Mouse (Mus musculus) hindbrain, embryonic 15.5 days (tissue): Measurements from ENCODE around the gene Adam22. TPM values are rescaled to one million over a fixed set of nuclear protein-coding genes. Genes with fewer than 3 reads are reported as not detected.
A peak's percentile ranks its signal among the peaks of the same experiment; 100 is the strongest.
"Not testable (repeated sequence)": the region's sequence is repeated elsewhere in the genome, so short reads cannot be mapped to it uniquely, and the experiment has no call there.

Experiments used
- ATAC-seq: fragments of 200-750 bp; cut with Nextera tagmentation; 2 replicates; pipeline ENCODE4 v1.8.0; 2017; ENCODE audit warnings: low read depth, moderate number of reproducible peaks, moderate TSS enrichment; ENCODE audit not compliant: low FRiP score
- H3K27ac ChIP-seq: fragments of 300-500 bp; sonication (generic); replicated peaks from 2 replicates; pipeline ENCODE4 v1.5.1; 2015; ENCODE audit warnings: mild to moderate bottlenecking, inconsistent platforms
- H3K27me3 ChIP-seq: fragments of 300-500 bp; sonication (generic); 2 replicates; pipeline ENCODE4 v1.6.1; 2015; ENCODE audit warnings: control low read depth, inconsistent platforms
- H3K36me3 ChIP-seq: fragments of 300-500 bp; sonication (generic); 2 replicates; pipeline ENCODE4 v1.6.1; 2015; ENCODE audit warnings: control low read depth, inconsistent platforms
- H3K4me1 ChIP-seq: fragments of 300-500 bp; sonication (generic); replicated peaks from 2 replicates; pipeline ENCODE4 v1.6.1; 2015; ENCODE audit warnings: control low read depth, inconsistent platforms
- H3K4me2 ChIP-seq: fragments of 300-500 bp; sonication (generic); 2 replicates; pipeline ENCODE4 v1.6.1; 2015; ENCODE audit warnings: moderate library complexity, mild to moderate bottlenecking, inconsistent platforms
- H3K4me3 ChIP-seq: fragments of 300-500 bp; sonication (generic); 2 replicates; pipeline ENCODE4 v1.5.1; 2015; ENCODE audit warnings: mild to moderate bottlenecking, inconsistent platforms
- H3K9ac ChIP-seq: fragments of 300-500 bp; sonication (generic); 2 replicates; pipeline ENCODE4 v1.6.1; 2015; ENCODE audit warnings: inconsistent platforms
- H3K9me3 ChIP-seq: fragments of 300-500 bp; sonication (generic); 2 replicates; pipeline ENCODE4 v1.6.1; 2016; ENCODE audit warnings: control low read depth, inconsistent platforms
- WGBS: fragments of 180-500 bp; shearing (Covaris S2); methylation state at CpG from one replicate; pipeline ENCODE4 v1.1.7; 2015; 5-methylcytosine and 5-hydroxymethylcytosine counted together
- polyA plus RNA-seq: library from polyadenylated mRNA; unstranded; fragments of >200 nt; fragmentation: Nextera tagmentation; extraction: Ambion mirVana; gene quantifications from 2 replicates; pipeline ENCODE4 v1.2.1, GENCODE M21; 2015

The Adam22 gene
- polyA plus RNA-seq, 1 experiment from 2014 or later = 41.9 TPM

- 82% methylated on average over 1 of the region's 1 CpGs for WGBS
- no peak for ATAC-seq
- no peak overlapping the region for H3K27ac ChIP-seq
Observed at GRCm38 (mm10) chr5:8227073-8227472, 140.9 kb downstream of the Adam22 start.

DNA sequence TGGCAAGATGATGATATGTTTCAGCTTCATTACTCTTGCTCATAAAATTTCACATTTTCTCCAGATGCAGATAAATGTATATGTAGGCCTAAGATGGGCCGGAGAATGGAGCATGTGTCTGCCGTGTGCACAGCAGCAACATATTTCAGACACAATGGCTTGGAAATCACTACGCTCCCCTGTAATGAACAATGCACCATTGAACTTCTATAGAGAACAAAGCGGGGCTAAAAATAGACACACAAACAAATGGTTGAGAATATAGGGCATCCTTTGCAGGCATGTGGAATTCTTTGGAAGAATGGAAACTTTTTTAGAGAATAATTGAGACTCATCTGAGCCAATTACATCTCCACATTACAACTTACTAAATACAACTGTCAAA, 143.6 kb downstream of the Adam22 start:
- no peaks in the 10 kb centered on the region for H3K27me3 ChIP-seq
- no peak overlapping the region for H3K4me2 ChIP-seq
- H3K27ac ChIP-seq = no peak overlapping the region; the same call in 1 of the 2 replicates
- no peaks in the 10 kb centered on the region for H3K36me3 ChIP-seq
- no peak overlapping the region for H3K4me3 ChIP-seq
- ATAC-seq = peak; percentile 73
- no peaks in the 10 kb centered on the region for H3K4me1 ChIP-seq
- WGBS = 48% methylated on average over 4 of the region's 4 CpGs
- no peaks in the 10 kb centered on the region for H3K9me3 ChIP-seq
- no peak overlapping the region for H3K9ac ChIP-seq

More at GRCm38 (mm10) chr5:8227073-8227472, 140.9 kb downstream of the Adam22 start:
- Histone ChIP-seq H3K9ac (no peak overlapping the region), H3K9me3 (no peaks in the 10 kb centered on the region), H3K27me3 (no peaks in the 10 kb centered on the region), H3K4me1 (no peaks in the 10 kb centered on the region), H3K4me3 (no peak overlapping the region), H3K4me2 (no peak overlapping the region), H3K36me3 (no peaks in the 10 kb centered on the region)

GRCm38 (mm10) chr5:8223597-8224320, 144.2 kb downstream of the Adam22 start:
- Histone ChIP-seq H3K4me2 (no peak overlapping the region), H3K4me3 (no peak overlapping the region), H3K27me3 (no peaks in the 10 kb centered on the region), H3K9ac (no peak overlapping the region), H3K27ac (peak overlapping the region; percentile 43; the same call in 1 of the 2 replicates), H3K4me1 (no peaks in the 10 kb centered on the region), H3K36me3 (no peaks in the 10 kb centered on the region), H3K9me3 (no peaks in the 10 kb centered on the region)
- WGBS = 66% methylated on average over 8 of the region's 8 CpGs
- peak; percentile 65 for ATAC-seq

GRCm38 (mm10) chr5:8221630-8222029, 146.3 kb downstream of the Adam22 start:
- Histone ChIP-seq H3K27ac (no peak overlapping the region), H3K9me3 (no peaks in the 10 kb centered on the region), H3K27me3 (no peaks in the 10 kb centered on the region), H3K4me3 (no peak overlapping the region), H3K36me3 (no peaks in the 10 kb centered on the region), H3K4me1 (no peaks in the 10 kb centered on the region), H3K4me2 (no peak overlapping the region), H3K9ac (no peak overlapping the region)
- ATAC-seq = no peak
- 87% methylated on average over 5 of the region's 5 CpGs for WGBS

DNA sequence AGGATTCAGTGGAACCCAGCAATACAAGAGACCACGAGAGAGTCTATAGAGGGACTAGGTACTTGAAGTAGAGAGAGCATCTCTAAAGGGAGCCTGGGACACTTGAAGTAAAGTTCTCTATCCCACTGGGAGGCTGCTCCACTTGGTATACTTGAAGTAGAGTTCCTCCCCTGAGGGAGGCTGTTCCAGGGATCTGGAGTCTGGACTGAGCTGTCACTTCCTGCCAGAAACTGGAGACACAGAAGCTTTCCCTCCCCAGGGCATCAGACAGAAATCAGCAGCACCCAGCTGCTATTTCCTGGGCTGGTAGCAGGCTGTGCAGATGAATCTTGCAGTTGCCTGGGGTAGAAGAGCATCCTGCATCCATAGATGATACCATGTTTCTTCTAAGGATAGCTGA, 152.1 kb downstream of the Adam22 start:
- whole genome bisulfite sequencing = 94% methylated on average over 1 of the region's 1 CpGs
- ATAC-seq = no peak
- Histone ChIP-seq H3K9ac (no peak overlapping the region), H3K36me3 (no peaks in the 10 kb centered on the region), H3K9me3 (no peaks in the 10 kb centered on the region), H3K4me3 (no peak overlapping the region), H3K27me3 (no peaks in the 10 kb centered on the region), H3K4me1 (no peaks in the 10 kb centered on the region), H3K27ac (no peak overlapping the region), H3K4me2 (no peak overlapping the region)

DNA sequence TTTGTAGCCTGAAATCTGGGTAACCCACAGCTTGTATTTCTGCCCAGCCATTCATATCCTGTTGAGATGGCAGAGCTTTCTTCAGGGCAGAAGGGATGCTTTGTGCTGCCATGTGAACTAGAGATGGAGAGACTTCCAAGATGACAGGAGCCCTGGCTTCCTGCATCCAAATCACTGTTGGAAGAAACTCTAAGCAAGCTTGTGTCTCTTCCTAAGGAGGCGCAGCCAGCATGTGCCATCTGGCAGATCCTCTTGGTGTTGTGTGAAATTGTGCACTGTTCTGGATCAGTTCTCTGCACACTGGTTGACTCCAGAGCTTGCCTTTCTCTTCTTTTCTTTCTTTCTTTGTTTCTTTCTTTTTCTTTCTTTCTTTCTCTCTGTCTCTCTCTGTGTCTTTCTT, 183.0 kb downstream of the Adam22 start:
- WGBS = 94% methylated on average over 1 of the region's 1 CpGs
- H3K4me3 ChIP-seq, H3K9me3 ChIP-seq, H3K27me3 ChIP-seq, ATAC-seq, H3K9ac ChIP-seq, H3K27ac ChIP-seq, H3K4me1 ChIP-seq, H3K36me3 ChIP-seq, H3K4me2 ChIP-seq: not testable (repeated sequence)

DNA sequence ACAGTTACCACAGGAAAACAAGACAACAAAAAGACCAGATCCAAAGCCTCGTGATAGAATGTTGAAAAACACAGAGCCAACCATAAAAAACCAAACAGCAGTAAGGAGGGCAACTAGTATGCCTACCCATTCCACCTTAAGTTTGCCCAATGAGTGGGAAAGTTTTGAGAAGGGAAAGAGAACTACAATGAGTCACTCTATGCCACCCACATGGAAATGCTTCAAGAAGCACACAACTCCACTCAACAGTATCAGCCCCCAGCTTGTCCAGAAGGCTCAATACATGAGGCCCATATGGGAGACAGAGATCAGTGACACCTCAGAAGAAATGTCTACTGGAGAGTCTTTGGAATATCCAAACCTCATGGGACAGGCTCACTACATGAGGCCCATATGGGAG, 187.3 kb downstream of the Adam22 start:
- no peak overlapping the region for H3K9ac ChIP-seq
- no peak for ATAC-seq
- H3K4me3 ChIP-seq = no peak overlapping the region
- WGBS = 83% methylated on average over 1 of the region's 1 CpGs
- H3K4me1 ChIP-seq = no peaks in the 10 kb centered on the region
- no peak overlapping the region for H3K4me2 ChIP-seq
- H3K9me3 ChIP-seq = no peaks in the 10 kb centered on the region
- H3K27ac ChIP-seq = no peak overlapping the region
- H3K36me3 ChIP-seq = no peaks in the 10 kb centered on the region
- no peaks in the 10 kb centered on the region for H3K27me3 ChIP-seq

- no peak overlapping the region for H3K4me3 ChIP-seq
- WGBS = 94% methylated on average over 17 of the region's 17 CpGs
Observed at GRCm38 (mm10) chr5:8178111-8178510, 189.8 kb downstream of the Adam22 start.

DNA sequence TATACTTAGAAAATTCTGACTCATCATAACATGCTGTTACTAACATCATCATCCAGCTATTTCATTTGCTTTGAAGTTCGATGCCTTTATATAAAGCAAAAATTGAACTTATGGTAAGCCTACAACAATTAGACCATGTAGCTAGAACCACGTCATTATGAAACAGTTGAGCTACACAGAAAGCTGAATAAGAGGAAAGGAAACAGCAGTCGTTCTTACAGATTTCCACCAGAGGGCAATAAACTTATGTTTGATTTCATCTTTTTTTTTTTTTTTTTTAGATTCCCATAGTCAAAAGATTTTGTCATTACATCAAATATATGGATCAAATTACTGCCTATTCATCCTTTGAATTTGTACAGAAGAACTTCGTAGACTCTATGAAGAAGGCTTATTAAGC, 203.2 kb downstream of the Adam22 start:
- ATAC-seq = no peak
- Histone ChIP-seq H3K4me1 (no peaks in the 10 kb centered on the region), H3K27me3 (no peaks in the 10 kb centered on the region), H3K27ac (no peak overlapping the region), H3K36me3 (no peaks in the 10 kb centered on the region), H3K9ac (no peak overlapping the region), H3K4me2 (no peak overlapping the region), H3K9me3 (no peaks in the 10 kb centered on the region), H3K4me3 (no peak overlapping the region)
- WGBS = 49% methylated on average over 4 of the region's 4 CpGs

More at GRCm38 (mm10) chr5:8178111-8178510, 189.8 kb downstream of the Adam22 start:
- H3K27ac ChIP-seq = no peak overlapping the region
- no peaks in the 10 kb centered on the region for H3K9me3 ChIP-seq
- H3K4me2 ChIP-seq = no peak overlapping the region
- H3K36me3 ChIP-seq = no peaks in the 10 kb centered on the region
- no peaks in the 10 kb centered on the region for H3K4me1 ChIP-seq
- ATAC-seq = no peak
- H3K27me3 ChIP-seq = no peaks in the 10 kb centered on the region
- no peak overlapping the region for H3K9ac ChIP-seq

DNA sequence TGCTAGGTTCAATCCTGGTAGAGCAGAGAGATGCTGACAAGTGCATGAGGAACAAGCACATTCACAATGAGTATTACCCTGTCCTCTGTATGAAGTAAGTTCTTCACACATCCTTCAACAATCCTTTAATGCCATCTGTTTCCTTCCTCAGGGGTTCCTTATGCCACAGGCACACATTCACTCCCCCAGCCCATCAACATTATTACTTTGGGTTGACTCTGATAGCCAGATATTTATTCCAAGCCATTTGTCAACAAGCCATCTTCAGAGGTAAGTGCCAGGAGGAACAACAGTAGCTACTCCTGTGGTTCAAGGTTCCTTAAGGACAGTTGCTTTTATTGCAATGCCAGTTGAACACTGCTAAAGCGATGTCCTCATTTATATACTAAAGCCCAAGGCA, 216.3 kb downstream of the Adam22 start:
- 90% methylated on average over 1 of the region's 1 CpGs for WGBS
- peak; percentile 38; the same call in 1 of the 2 replicates for ATAC-seq
- H3K36me3 ChIP-seq = peaks cover 3% of the 10 kb centered on the region; the same call in 1 of the 2 replicates
- no peak overlapping the region for H3K9ac ChIP-seq
- H3K27ac ChIP-seq = no peak overlapping the region
- H3K4me1 ChIP-seq = no peaks in the 10 kb centered on the region
- no peak overlapping the region for H3K4me2 ChIP-seq
- no peaks in the 10 kb centered on the region for H3K27me3 ChIP-seq
- no peak overlapping the region for H3K4me3 ChIP-seq
- no peaks in the 10 kb centered on the region for H3K9me3 ChIP-seq

GRCm38 (mm10) chr5:8146146-8146545, 221.8 kb downstream of the Adam22 start:
- 97% methylated on average over 2 of the region's 2 CpGs for WGBS
- no peak overlapping the region for H3K9ac ChIP-seq
- peaks cover 3% of the 10 kb centered on the region; the same call in 1 of the 2 replicates for H3K36me3 ChIP-seq
- ATAC-seq = no peak
- H3K9me3 ChIP-seq = no peaks in the 10 kb centered on the region
- no peak overlapping the region for H3K27ac ChIP-seq
- no peak overlapping the region for H3K4me3 ChIP-seq
- H3K4me1 ChIP-seq = no peaks in the 10 kb centered on the region
- H3K4me2 ChIP-seq = no peak overlapping the region
- H3K27me3 ChIP-seq = no peaks in the 10 kb centered on the region

DNA sequence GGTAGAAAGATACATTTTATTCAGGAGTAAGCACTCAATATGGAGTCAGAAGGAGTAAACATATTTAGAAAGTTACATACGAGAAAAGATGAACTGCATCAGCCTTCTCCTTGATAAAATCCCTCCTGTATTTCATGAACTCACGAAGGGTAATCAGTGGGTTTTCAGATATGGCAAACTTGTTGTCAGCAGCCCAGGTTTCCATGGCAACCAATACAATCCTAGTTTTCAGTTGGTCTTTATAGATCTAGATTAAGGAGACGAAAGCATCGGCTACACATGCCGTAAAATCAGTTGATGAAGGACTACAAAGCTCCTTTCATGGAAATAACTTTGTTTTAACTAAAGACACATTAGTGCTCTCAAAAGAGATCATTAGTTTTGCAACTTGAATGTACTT, 222.5 kb downstream of the Adam22 start:
- H3K9me3 ChIP-seq = no peaks in the 10 kb centered on the region
- H3K9ac ChIP-seq = no peak overlapping the region
- ATAC-seq = no peak
- no peak overlapping the region for H3K27ac ChIP-seq
- no peak overlapping the region for H3K4me3 ChIP-seq
- WGBS = 24% methylated on average over 5 of the region's 5 CpGs
- peaks cover 3% of the 10 kb centered on the region; the same call in 1 of the 2 replicates for H3K36me3 ChIP-seq
- H3K4me1 ChIP-seq = no peaks in the 10 kb centered on the region
- H3K4me2 ChIP-seq = no peak overlapping the region
- no peaks in the 10 kb centered on the region for H3K27me3 ChIP-seq

DNA sequence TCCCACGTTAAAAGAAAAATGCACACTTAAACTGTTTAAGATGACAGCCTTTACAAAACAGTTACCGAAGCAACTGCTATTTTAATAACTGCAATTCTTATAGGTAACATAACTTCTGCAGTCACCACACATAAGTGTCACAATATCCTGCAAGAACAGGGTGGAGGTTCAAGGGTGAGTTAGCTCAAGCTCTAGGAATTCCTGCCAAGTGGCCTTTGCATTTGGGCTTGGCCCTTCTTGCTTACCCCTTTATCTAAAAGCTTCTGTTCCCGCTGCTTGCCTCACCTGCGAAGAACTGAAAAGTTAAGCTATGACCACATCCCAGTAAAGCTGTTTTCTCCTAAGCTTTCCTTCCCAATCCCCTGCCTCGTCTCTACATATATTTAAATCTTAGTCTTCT, 235.4 kb downstream of the Adam22 start:
- Histone ChIP-seq H3K4me1 (no peaks in the 10 kb centered on the region), H3K36me3 (peaks cover 22% of the 10 kb centered on the region), H3K27ac (no peak overlapping the region), H3K4me3 (no peak overlapping the region), H3K27me3 (no peaks in the 10 kb centered on the region), H3K9me3 (no peaks in the 10 kb centered on the region), H3K4me2 (no peak overlapping the region), H3K9ac (no peak overlapping the region)
- WGBS = 84% methylated on average over 5 of the region's 5 CpGs
- ATAC-seq = no peak
